34 mouse cellular contexts compared by ENCODE assay signal in genomic region chr13:96106367-96106766, GRCm38 (mm10). TPM values are rescaled to one million over a fixed set of nuclear protein-coding genes. Genes with fewer than 3 reads are reported as not detected.
DNase-seq lines count a peak whose midpoint lies in the region; ATAC-seq and TF ChIP-seq lines count a peak whose summit lies in the region.
"Had no signal": no experiment of that assay in that cellular context is flagged by ENCODE, and none has a peak within 500 bp of the region (broad histone marks: within the 10 kb centered on the region; RNA-seq: fewer than 3 reads in every experiment).

No protein-coding gene starts in this region.

- peak; percentile 7 for DNase-seq in lung, postnatal 0 days (ENCODE audit: low spot score)
- DNase-seq in lung, postnatal 36 days = no peak
- DNase-seq in MEL-GATA-1-ER (ENCODE audit: extremely low read depth, low read depth) = peak; percentile 0
- peak; percentile 1 for DNase-seq in skeletal muscle tissue, adult 2 months (ENCODE audit: low read depth, low spot score)
- no peak for DNase-seq in left cerebral cortex, postnatal 14 days (ENCODE audit: low spot score in 2 of 2)
- DNase-seq: adrenal gland, adult 8-10 months; cerebellum, adult 2 months; cerebellum, postnatal 25 days; gastrocnemius, postnatal 10 days; heart, adult 11 months; kidney, adult 18-20 months; kidney, postnatal 10 days; lung, postnatal 10 days; right cerebral cortex, adult 18-20 months; thymus, adult 2 months had no signal

- H3K36me3 ChIP-seq in lung, postnatal 0 days (ENCODE audit: insufficient read depth, low read length) = no peaks in the 10 kb centered on the region
- H3K36me3 ChIP-seq: forebrain, embryonic 15.5 days; G1E; hindbrain, embryonic 12.5 days; limb, embryonic 12.5 days; neural tube, embryonic 15.5 days had no signal

- no peaks in the 10 kb centered on the region for H3K27me3 ChIP-seq in lung, postnatal 0 days (replicated peaks; ENCODE audit: insufficient read depth, low read length)
- H3K27me3 ChIP-seq: forebrain, embryonic 15.5 days; hindbrain, embryonic 12.5 days; limb, embryonic 12.5 days; neural tube, embryonic 15.5 days had no signal

- intact Hi-C loops in left cerebral cortex, postnatal 14 days (cut with DNase I) = no loop called here

- H3K9me3 ChIP-seq in lung, postnatal 0 days (ENCODE audit: low read length) = no peaks in the 10 kb centered on the region
- H3K9me3 ChIP-seq: forebrain, embryonic 15.5 days; G1E; hindbrain, embryonic 12.5 days; limb, embryonic 12.5 days; neural tube, embryonic 15.5 days had no signal

- no peak overlapping the region for H3K4me3 ChIP-seq in lung, postnatal 0 days (ENCODE audit: low read depth, low read length)
- H3K4me3 ChIP-seq: forebrain, embryonic 15.5 days; hindbrain, embryonic 12.5 days; limb, embryonic 12.5 days; neural tube, embryonic 15.5 days had no signal

- no peak for ATAC-seq in lung, postnatal 0 days
- peak; percentile 71 to 75 for ATAC-seq in hematopoietic stem cell, adult 5-6 weeks (replicated peaks in 1 of 2; ENCODE audit: insufficient read depth in 1 of 2, low FRiP score in 2 of 2, low TSS enrichment in 1 of 2, low read depth in 1 of 2, poor library complexity in 2 of 2, severe bottlenecking in 2 of 2)
- ATAC-seq in megakaryocyte-erythroid progenitor cell, adult 5-6 weeks (replicated peaks; ENCODE audit: low FRiP score, low TSS enrichment, poor library complexity, severe bottlenecking) = no peak
- ATAC-seq: activated CD4-positive, CD25-positive, alpha-beta regulatory T cell, adult 4 months; forebrain, embryonic 15.5 days; inflammation-experienced regulatory T-cells, adult 6 months; midbrain, embryonic 16.5 days had no signal

- 64% methylated on average over 4 of the region's 4 CpGs for WGBS in lung, postnatal 0 days

- TF ChIP-seq CTCF in lung, postnatal 0 days (IDR thresholded peaks at IDR 0.05) = no peak

- no peak for TF ChIP-seq EP300 in lung, postnatal 0 days (IDR thresholded peaks at IDR 0.05)

- no peak overlapping the region for H3K4me2 ChIP-seq in lung, postnatal 0 days (replicated peaks; ENCODE audit: low read depth, low read length)
- H3K4me2 ChIP-seq: forebrain, embryonic 15.5 days; heart, embryonic 11.5 days; hindbrain, embryonic 12.5 days; limb, embryonic 12.5 days; neural tube, embryonic 15.5 days had no signal

- no peak overlapping the region for H3K27ac ChIP-seq in lung, postnatal 0 days (ENCODE audit: low read length)
- H3K27ac ChIP-seq: forebrain, embryonic 15.5 days; hindbrain, embryonic 12.5 days; limb, embryonic 12.5 days; liver, embryonic 14.5 days; neural tube, embryonic 15.5 days; stomach, postnatal 0 days had no signal

- no peak overlapping the region for H3K9ac ChIP-seq in lung, postnatal 0 days (replicated peaks; ENCODE audit: low read depth)
- H3K9ac ChIP-seq: forebrain, embryonic 15.5 days; hindbrain, embryonic 12.5 days; limb, embryonic 12.5 days; liver, embryonic 14.5 days; neural tube, embryonic 15.5 days had no signal

- no peaks in the 10 kb centered on the region for H3K4me1 ChIP-seq in lung, postnatal 0 days (ENCODE audit: insufficient read depth, low read depth, low read length)
- H3K4me1 ChIP-seq: hindbrain, embryonic 12.5 days; limb, embryonic 12.5 days had no signal

RNA-seq across cellular contexts. Expression of gene Gm17190, which starts 24.5 kb away (rescaled TPM):
- not detected in 2 replicates for polyA plus RNA-seq in lung, postnatal 0 days (2015; fragmentation: Nextera tagmentation; extraction: Ambion mirVana)
- total RNA-seq in hematopoietic stem cell, adult 5-6 weeks (2017) = not detected in 2 replicates
- not detected for total RNA-seq in left cerebral cortex, postnatal 14 days (2021)
- not detected in 2 replicates for total RNA-seq in megakaryocyte-erythroid progenitor cell, adult 5-6 weeks (2014; fragmentation: Nextera tagmentation)
- not detected in 2 replicates for total RNA-seq in megakaryocyte-erythroid progenitor cell, adult 5-6 weeks (2017)
- total RNA-seq: adrenal gland, adult 8-10 months; gastrocnemius, postnatal 10 days; layer of hippocampus, postnatal 14 days; left cerebral cortex, adult 8-10 months had no signal
- polyA plus RNA-seq: activated CD4-positive, CD25-positive, alpha-beta regulatory T cell, adult 4 months; cerebellum, adult 2 months; embryonic facial prominence, embryonic 14.5 days; forebrain, embryonic 15.5 days; G1E; heart, embryonic 11.5 days; heart, postnatal 0 days; inflammation-experienced regulatory T-cells, adult 6 months; liver, embryonic 14.5 days; small intestine, adult 2 months; stomach, postnatal 0 days; thymus, adult 2 months; urinary bladder, adult 2 months had no signal

RNA-seq across cellular contexts. Expression of gene Gm20075, which starts 25.2 kb away (rescaled TPM):
- 8.7 and 15.2 TPM in 2 replicates for polyA plus RNA-seq in lung, postnatal 0 days (2015; fragmentation: Nextera tagmentation; extraction: Ambion mirVana)
- 4.6 and 10.7 TPM in 2 replicates for total RNA-seq in hematopoietic stem cell, adult 5-6 weeks (2017)
- 10 to 100 TPM; 26.0 to 29.1 TPM for total RNA-seq in left cerebral cortex, postnatal 14 days (2021)
- total RNA-seq in megakaryocyte-erythroid progenitor cell, adult 5-6 weeks (2014; fragmentation: Nextera tagmentation) = 4.3 and 7.7 TPM in 2 replicates
- total RNA-seq in megakaryocyte-erythroid progenitor cell, adult 5-6 weeks (2017) = 10.7 and 19.0 TPM in 2 replicates
- polyA plus RNA-seq: small intestine, adult 2 months had no signal

RNA-seq across cellular contexts. Expression of gene Sv2c, which starts 26.0 kb away (rescaled TPM):
- polyA plus RNA-seq in lung, postnatal 0 days (2015; fragmentation: Nextera tagmentation; extraction: Ambion mirVana) = 0.27 and 0.30 TPM in 2 replicates
- total RNA-seq in hematopoietic stem cell, adult 5-6 weeks (2017) = 1.4 TPM in 1 of 2 replicates, not detected in the other
- 10 to 100 TPM; 25.9 to 29.4 TPM for total RNA-seq in left cerebral cortex, postnatal 14 days (2021)
- total RNA-seq in megakaryocyte-erythroid progenitor cell, adult 5-6 weeks (2014; fragmentation: Nextera tagmentation) = 1.3 TPM in 1 of 2 replicates, not detected in the other
- not detected in 2 replicates for total RNA-seq in megakaryocyte-erythroid progenitor cell, adult 5-6 weeks (2017)

Comparison
In these comparisons a context has a peak if more than half of its experiments do, and no peak if none do; other contexts are left out.
1. DNase-seq: peak in lung, postnatal 0 days (single experiment), MEL-GATA-1-ER (single experiment) and skeletal muscle tissue, adult 2 months (single experiment); none in lung, postnatal 36 days (single experiment) and left cerebral cortex, postnatal 14 days (0 of 2).
2. ATAC-seq: peak in hematopoietic stem cell, adult 5-6 weeks (2 of 2); none in lung, postnatal 0 days (single experiment) and megakaryocyte-erythroid progenitor cell, adult 5-6 weeks (single experiment).
3. RNA of gene Sv2c, which starts 26.0 kb away (total RNA-seq): 25.9 to 29.4 TPM in left cerebral cortex, postnatal 14 days; 1.4 TPM in hematopoietic stem cell, adult 5-6 weeks and 1.3 TPM in megakaryocyte-erythroid progenitor cell, adult 5-6 weeks; every median in the first group is over 10 times any median in the second.